Mouse (Mus musculus): ENCODE data around the gene Fahd2a.

Fahd2a gene

GRCm38 (mm10) chr2:127444055-127444789 is at the start of gene Fahd2a:
TSS of gene Fahd2a (minus strand) at chr2:127444565.
- peak; percentile 70 to 80 for DNase-seq (ENCODE audit: low spot score in 2 of 2)

GRCm38 (mm10) chr2:127484476-127485170 is 40.3 kb upstream of the Fahd2a start:
- DNase-seq (ENCODE audit: low spot score in 2 of 2): no peak

GRCm38 (mm10) chr2:127483001-127483400 is 38.6 kb upstream of the Fahd2a start:
- DNase-seq (ENCODE audit: low spot score in 2 of 2): no peak

GRCm38 (mm10) chr2:127482533-127482911 is 38.2 kb upstream of the Fahd2a start:
- DNase-seq (ENCODE audit: low spot score in 2 of 2): no peak

GRCm38 (mm10) chr2:127481841-127482532 is 37.6 kb upstream of the Fahd2a start:
- DNase-seq (ENCODE audit: low spot score in 2 of 2): no peak

- no peak for DNase-seq (ENCODE audit: low spot score in 2 of 2)
Measured at GRCm38 (mm10) chr2:127479763-127480162, 35.4 kb upstream of the Fahd2a start.

- no peak for DNase-seq (ENCODE audit: low spot score in 2 of 2)
Measured at GRCm38 (mm10) chr2:127479210-127479609, 34.8 kb upstream of the Fahd2a start.

- no peak for DNase-seq (ENCODE audit: low spot score in 2 of 2)
Measured at GRCm38 (mm10) chr2:127472279-127472678, 27.9 kb upstream of the Fahd2a start.

GRCm38 (mm10) chr2:127471281-127471680 is 26.9 kb upstream of the Fahd2a start:
- DNase-seq (ENCODE audit: low spot score in 2 of 2): no peak

GRCm38 (mm10) chr2:127470661-127471060 is 26.3 kb upstream of the Fahd2a start:
- DNase-seq (ENCODE audit: low spot score in 2 of 2): no peak

- DNase-seq (ENCODE audit: low spot score in 2 of 2): no peak
Measured at GRCm38 (mm10) chr2:127470183-127470582, 25.8 kb upstream of the Fahd2a start.

GRCm38 (mm10) chr2:127462314-127462713 is 17.9 kb upstream of the Fahd2a start:
- peak in 1 of 2 experiments; percentile 48 for DNase-seq (ENCODE audit: low spot score in 2 of 2)

GRCm38 (mm10) chr2:127461351-127461750 is 17.0 kb upstream of the Fahd2a start:
- no peak for DNase-seq (ENCODE audit: low spot score in 2 of 2)

GRCm38 (mm10) chr2:127459341-127459740 is 15.0 kb upstream of the Fahd2a start:
- no peak for DNase-seq (ENCODE audit: low spot score in 2 of 2)

GRCm38 (mm10) chr2:127453764-127454163 is 9.4 kb upstream of the Fahd2a start:
- peak; percentile 69 to 84 for DNase-seq (ENCODE audit: low spot score in 2 of 2)

GRCm38 (mm10) chr2:127453141-127453540 is 8.8 kb upstream of the Fahd2a start:
- no peak for DNase-seq (ENCODE audit: low spot score in 2 of 2)

- DNase-seq (ENCODE audit: low spot score in 2 of 2): no peak
Measured at GRCm38 (mm10) chr2:127451748-127452147, 7.4 kb upstream of the Fahd2a start.

- no peak for DNase-seq (ENCODE audit: low spot score in 2 of 2)
Measured at GRCm38 (mm10) chr2:127449691-127450090, 5.3 kb upstream of the Fahd2a start.

- DNase-seq (ENCODE audit: low spot score in 2 of 2): no peak
Measured at GRCm38 (mm10) chr2:127446847-127447246, 2.5 kb upstream of the Fahd2a start.

- no peak for DNase-seq (ENCODE audit: low spot score in 2 of 2)
Measured at GRCm38 (mm10) chr2:127437697-127438096, 6.7 kb downstream of the Fahd2a start.

GRCm38 (mm10) chr2:127435554-127435953 is 8.8 kb downstream of the Fahd2a start:
- no peak for DNase-seq (ENCODE audit: low spot score in 2 of 2)

GRCm38 (mm10) chr2:127435135-127435534 is 9.2 kb downstream of the Fahd2a start:
- DNase-seq (ENCODE audit: low spot score in 2 of 2): no peak

Measured in frontal cortex, postnatal 25 days (tissue).